In the genomic region with DNA sequence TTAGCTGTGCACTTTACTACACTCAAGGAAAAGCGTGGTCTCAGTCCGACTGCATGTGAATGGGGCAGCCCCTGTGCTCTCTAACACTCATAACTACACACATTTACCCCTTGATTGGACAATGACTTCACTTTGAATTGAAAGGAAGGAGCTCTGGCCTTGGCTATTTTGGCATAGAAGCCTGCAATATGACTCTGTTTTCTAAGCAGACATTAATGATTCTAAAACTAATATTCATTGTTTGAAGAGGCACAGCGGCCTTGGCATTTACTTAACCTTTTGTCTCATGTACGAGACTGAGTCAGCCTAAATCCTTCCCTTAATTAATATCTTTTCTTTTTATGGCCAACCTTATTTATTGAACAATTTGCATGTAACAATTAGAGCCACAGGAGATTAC, we compare ENCODE assay signal across 17 mouse cellular contexts.
DNase-seq lines count a peak whose midpoint lies in the region; ATAC-seq lines count a peak whose summit lies in the region.
"Had no signal": no experiment of that assay in that cellular context is flagged by ENCODE, and none has a peak within 500 bp of the region (broad histone marks: within the 10 kb centered on the region; RNA-seq: fewer than 3 reads in every experiment).

No protein-coding gene starts in this region.

- ATAC-seq in granulocyte monocyte progenitor cell, adult 5-6 weeks (replicated peaks; ENCODE audit: poor library complexity, severe bottlenecking), result no peak
- ATAC-seq: activated CD4-positive, CD25-positive, alpha-beta regulatory T cell, adult 4 months; CD4-positive, CD25-positive, alpha-beta regulatory T cell, adult 4 months; forebrain, embryonic 13.5 days; forebrain, embryonic 15.5 days; forebrain, postnatal 0 days; Patski had no signal

- DNase-seq in adrenal gland, adult 2 months, result peak; percentile 62
- DNase-seq in adrenal gland, adult 18-20 months (ENCODE audit: low spot score in 2 of 2), result no peak
- DNase-seq in adrenal gland, postnatal 10 days, result peak; percentile 35
- no peak for DNase-seq in adrenal gland, postnatal 25 days
- DNase-seq: B cell, adult 2 months; cerebellum, adult 11-12 months; cerebellum, adult 2 months; cerebellum, adult 9-10 months; cerebellum, postnatal 10 days; cerebellum, postnatal 25 days; forebrain, postnatal 0 days had no signal

Comparison
In these comparisons a context has a peak if more than half of its experiments do, and no peak if none do; other contexts are left out.
1. DNase-seq: peak in adrenal gland, adult 2 months (single experiment) and adrenal gland, postnatal 10 days (single experiment); none in adrenal gland, adult 18-20 months (0 of 2) and adrenal gland, postnatal 25 days (single experiment).